Mouse (Mus musculus) forebrain, embryonic 13.5 days (tissue): ENCODE data around the gene Trpm1. TPM values are rescaled to one million over a fixed set of nuclear protein-coding genes. Genes with fewer than 3 reads are reported as not detected.

Experiments
- ATAC-seq: fragments of 200-750 bp; cut with Nextera tagmentation; 2 replicates; pipeline ENCODE4 v1.8.0; 2017
- H3K27ac ChIP-seq: fragments of 300-500 bp; sonication (generic); 2 replicates; pipeline ENCODE4 v1.5.1; 2015; ENCODE audit warnings: inconsistent platforms, mild to moderate bottlenecking, moderate library complexity
- H3K27me3 ChIP-seq: fragments of 300-500 bp; sonication (generic); 2 replicates; pipeline ENCODE4 v1.6.1; 2015; ENCODE audit warnings: mild to moderate bottlenecking, inconsistent platforms
- H3K36me3 ChIP-seq: fragments of 300-500 bp; sonication (generic); 2 replicates; pipeline ENCODE4 v1.6.1; 2015; ENCODE audit warnings: mild to moderate bottlenecking, inconsistent platforms; ENCODE audit not compliant: poor library complexity, severe bottlenecking
- H3K4me1 ChIP-seq: fragments of 300-500 bp; sonication (generic); 2 replicates; pipeline ENCODE4 v1.6.1; 2015; ENCODE audit warnings: inconsistent platforms
- H3K4me2 ChIP-seq: fragments of 300-500 bp; sonication (generic); 2 replicates; pipeline ENCODE4 v1.6.1; 2015; ENCODE audit warnings: inconsistent platforms, mild to moderate bottlenecking, moderate library complexity
- H3K4me3 ChIP-seq: fragments of 300-500 bp; sonication (generic); 2 replicates; pipeline ENCODE4 v1.5.1; 2015; ENCODE audit warnings: mild to moderate bottlenecking, inconsistent platforms
- H3K9ac ChIP-seq: fragments of 300-500 bp; sonication (generic); 2 replicates; pipeline ENCODE4 v1.6.1; 2015; ENCODE audit warnings: mild to moderate bottlenecking, inconsistent platforms
- H3K9me3 ChIP-seq: fragments of 300-500 bp; sonication (generic); replicated peaks from 2 replicates; pipeline ENCODE4 v1.6.1; 2016; ENCODE audit warnings: inconsistent platforms
- WGBS: fragments of 180-500 bp; shearing (Covaris S2); methylation state at CpG from one replicate; pipeline ENCODE4 v1.1.7; 2015; 5-methylcytosine and 5-hydroxymethylcytosine counted together
- polyA plus RNA-seq: library from polyadenylated mRNA; unstranded; fragments of >200 nt; fragmentation: Nextera tagmentation; extraction: Ambion mirVana; gene quantifications from 2 replicates; pipeline ENCODE4 v1.2.1, GENCODE M21; 2015

The Trpm1 gene
- polyA plus RNA-seq, 1 experiment from 2014 or later, result 0.13 TPM

GRCm38 (mm10) chr7:64239806-64240315 lies 86.2 kb downstream of the Trpm1 start:
- Histone ChIP-seq H3K9me3 (no peaks in the 10 kb centered on the region), H3K36me3 (no peaks in the 10 kb centered on the region), H3K4me3 (no peak overlapping the region), H3K27me3 (no peaks in the 10 kb centered on the region), H3K9ac (no peak overlapping the region), H3K4me2 (no peak overlapping the region), H3K27ac (no peak overlapping the region), H3K4me1 (no peaks in the 10 kb centered on the region)
- ATAC-seq, result no peak
- 73% methylated on average over 4 of the region's 4 CpGs for WGBS

- WGBS, result 76% methylated on average over 4 of the region's 4 CpGs
- Histone ChIP-seq H3K4me1 (no peaks in the 10 kb centered on the region), H3K27ac (no peak overlapping the region), H3K4me2 (no peak overlapping the region), H3K9ac (no peak overlapping the region), H3K27me3 (no peaks in the 10 kb centered on the region), H3K4me3 (no peak overlapping the region), H3K9me3 (no peaks in the 10 kb centered on the region), H3K36me3 (no peaks in the 10 kb centered on the region)
- no peak for ATAC-seq
Measured at GRCm38 (mm10) chr7:64242424-64242823, 88.8 kb downstream of the Trpm1 start.

- H3K36me3 ChIP-seq, result no peaks in the 10 kb centered on the region
- ATAC-seq, result no peak
- H3K4me3 ChIP-seq, result no peak overlapping the region
- no peak overlapping the region for H3K27ac ChIP-seq
- H3K4me1 ChIP-seq, result no peaks in the 10 kb centered on the region
- H3K9ac ChIP-seq, result no peak overlapping the region
- H3K27me3 ChIP-seq, result no peaks in the 10 kb centered on the region
- WGBS, result 88% methylated on average over 6 of the region's 6 CpGs
- no peak overlapping the region for H3K4me2 ChIP-seq
- no peaks in the 10 kb centered on the region for H3K9me3 ChIP-seq
Measured at GRCm38 (mm10) chr7:64244371-64244770, 90.7 kb downstream of the Trpm1 start.

GRCm38 (mm10) chr7:64246713-64247112 lies 93.1 kb downstream of the Trpm1 start:
- H3K9ac ChIP-seq, result no peak overlapping the region
- no peak overlapping the region for H3K27ac ChIP-seq
- H3K36me3 ChIP-seq, result no peaks in the 10 kb centered on the region
- ATAC-seq, result no peak
- no peak overlapping the region for H3K4me3 ChIP-seq
- WGBS, result 62% methylated on average over 4 of the region's 4 CpGs
- no peaks in the 10 kb centered on the region for H3K27me3 ChIP-seq
- H3K9me3 ChIP-seq, result no peaks in the 10 kb centered on the region
- H3K4me2 ChIP-seq, result no peak overlapping the region
- no peaks in the 10 kb centered on the region for H3K4me1 ChIP-seq

- Histone ChIP-seq H3K27me3 (no peaks in the 10 kb centered on the region), H3K27ac (no peak overlapping the region), H3K4me2 (no peak overlapping the region), H3K9me3 (no peaks in the 10 kb centered on the region), H3K36me3 (no peaks in the 10 kb centered on the region), H3K4me1 (no peaks in the 10 kb centered on the region), H3K4me3 (no peak overlapping the region), H3K9ac (no peak overlapping the region)
- ATAC-seq, result no peak
- WGBS, result 91% methylated on average over 1 of the region's 1 CpGs
Measured at GRCm38 (mm10) chr7:64248352-64248751, 94.7 kb downstream of the Trpm1 start.

- H3K4me3 ChIP-seq, result no peak overlapping the region
- no peaks in the 10 kb centered on the region for H3K27me3 ChIP-seq
- no peak for ATAC-seq
- WGBS, result 88% methylated on average over 4 of the region's 4 CpGs
- H3K9ac ChIP-seq, result no peak overlapping the region
- H3K4me1 ChIP-seq, result no peaks in the 10 kb centered on the region
- no peak overlapping the region for H3K4me2 ChIP-seq
- H3K36me3 ChIP-seq, result no peaks in the 10 kb centered on the region
- H3K27ac ChIP-seq, result no peak overlapping the region
- H3K9me3 ChIP-seq, result no peaks in the 10 kb centered on the region
Measured at GRCm38 (mm10) chr7:64249715-64250114, 96.1 kb downstream of the Trpm1 start.

- WGBS, result 91% methylated on average over 7 of the region's 7 CpGs
- Histone ChIP-seq H3K27ac (no peak overlapping the region), H3K4me1 (no peaks in the 10 kb centered on the region), H3K36me3 (no peaks in the 10 kb centered on the region), H3K4me2 (no peak overlapping the region), H3K9ac (no peak overlapping the region), H3K4me3 (no peak overlapping the region), H3K27me3 (no peaks in the 10 kb centered on the region), H3K9me3 (no peaks in the 10 kb centered on the region)
- no peak for ATAC-seq
Measured at GRCm38 (mm10) chr7:64250417-64250816, 96.8 kb downstream of the Trpm1 start.

- Histone ChIP-seq H3K4me1 (no peaks in the 10 kb centered on the region), H3K4me2 (no peak overlapping the region), H3K27ac (no peak overlapping the region), H3K4me3 (no peak overlapping the region), H3K27me3 (no peaks in the 10 kb centered on the region), H3K9ac (no peak overlapping the region), H3K36me3 (no peaks in the 10 kb centered on the region), H3K9me3 (no peaks in the 10 kb centered on the region)
- ATAC-seq, result no peak
- WGBS, result 83% methylated on average over 3 of the region's 3 CpGs
Measured at GRCm38 (mm10) chr7:64253736-64254135, 100.1 kb downstream of the Trpm1 start.

- WGBS, result 89% methylated on average over 13 of the region's 13 CpGs
- H3K4me3 ChIP-seq, result no peak overlapping the region
- H3K27ac ChIP-seq, result no peak overlapping the region
- H3K27me3 ChIP-seq, result peaks cover 14% of the 10 kb centered on the region
- no peak for ATAC-seq
- H3K9me3 ChIP-seq, result peaks cover 4% of the 10 kb centered on the region
- H3K36me3 ChIP-seq, result no peaks in the 10 kb centered on the region
- H3K4me1 ChIP-seq, result no peaks in the 10 kb centered on the region
- H3K9ac ChIP-seq, result no peak overlapping the region
- H3K4me2 ChIP-seq, result no peak overlapping the region
Measured at GRCm38 (mm10) chr7:64265502-64266279, 112.1 kb downstream of the Trpm1 start.

GRCm38 (mm10) chr7:64266587-64266986 lies 113.0 kb downstream of the Trpm1 start:
- 96% methylated on average over 4 of the region's 4 CpGs for WGBS
- Histone ChIP-seq H3K27me3 (peaks cover 14% of the 10 kb centered on the region), H3K9ac (no peak overlapping the region), H3K4me1 (0 out of 2 replicates have a peak, but pooled peaks cover 4% of the 10 kb centered on the region), H3K36me3 (no peaks in the 10 kb centered on the region), H3K9me3 (no peaks in the 10 kb centered on the region; the same call in 1 of the 2 replicates), H3K27ac (no peak overlapping the region), H3K4me2 (no peak overlapping the region), H3K4me3 (no peak overlapping the region)
- no peak for ATAC-seq

GRCm38 (mm10) chr7:64271926-64272325 lies 118.3 kb downstream of the Trpm1 start:
- ATAC-seq, result peak; percentile 96
- Histone ChIP-seq H3K4me3 (no peak overlapping the region), H3K4me2 (no peak overlapping the region), H3K9me3 (no peaks in the 10 kb centered on the region), H3K36me3 (no peaks in the 10 kb centered on the region), H3K4me1 (peaks cover 11% of the 10 kb centered on the region; the same call in 1 of the 2 replicates), H3K27ac (no peak overlapping the region), H3K27me3 (peaks cover 14% of the 10 kb centered on the region), H3K9ac (no peak overlapping the region)
- WGBS, result 2% methylated on average over 4 of the region's 4 CpGs

- Histone ChIP-seq H3K4me1 (peaks cover 11% of the 10 kb centered on the region; the same call in 1 of the 2 replicates), H3K27me3 (no peaks in the 10 kb centered on the region), H3K27ac (no peak overlapping the region), H3K4me3 (no peak overlapping the region), H3K9me3 (no peaks in the 10 kb centered on the region), H3K36me3 (no peaks in the 10 kb centered on the region), H3K4me2 (no peak overlapping the region), H3K9ac (no peak overlapping the region)
- WGBS, result 57% methylated on average over 4 of the region's 4 CpGs
- no peak for ATAC-seq
Measured at GRCm38 (mm10) chr7:64275518-64275917, 121.9 kb downstream of the Trpm1 start.

- no peak overlapping the region for H3K4me2 ChIP-seq
- H3K9me3 ChIP-seq, result no peaks in the 10 kb centered on the region
- H3K36me3 ChIP-seq, result no peaks in the 10 kb centered on the region
- no peak overlapping the region for H3K4me3 ChIP-seq
- WGBS, result 64% methylated on average over 6 of the region's 6 CpGs
- H3K4me1 ChIP-seq, result peaks cover 4% of the 10 kb centered on the region; the same call in 1 of the 2 replicates
- H3K27ac ChIP-seq, result no peak overlapping the region
- H3K27me3 ChIP-seq, result no peaks in the 10 kb centered on the region
- no peak for ATAC-seq
- H3K9ac ChIP-seq, result no peak overlapping the region
Measured at GRCm38 (mm10) chr7:64276921-64277320, 123.3 kb downstream of the Trpm1 start.
